Mouse (Mus musculus) urinary bladder, postnatal 4 days (tissue): ENCODE results near the gene Serpinb1b.
"Not testable (repeated sequence)": the region's sequence is repeated elsewhere in the genome, so short reads cannot be mapped to it uniquely, and the experiment has no call there.

Experiments
- DNase-seq, 2 experiments: peaks; one replicate each; pipeline ENCODE4 v3.0.0; 2021 to 2022; ENCODE audit warnings: low spot score in 2 of 2

Gene Serpinb1b

GRCm38 (mm10) chr13:33078056-33078705 is at the start of gene Serpinb1b:
Gene Serpinb1b, plus strand, starts transcription at chr13:33078575.
- DNase-seq = no peak

GRCm38 (mm10) chr13:33029478-33029877 is 48.9 kb upstream of the Serpinb1b start:
- DNase-seq = not testable (repeated sequence)

- DNase-seq = no peak
Observed at GRCm38 (mm10) chr13:33030281-33030680, 48.1 kb upstream of the Serpinb1b start.

GRCm38 (mm10) chr13:33035506-33035905 is 42.9 kb upstream of the Serpinb1b start:
- DNase-seq = no peak

GRCm38 (mm10) chr13:33043542-33043941 is 34.8 kb upstream of the Serpinb1b start:
- no peak for DNase-seq

- DNase-seq = no peak
Observed at GRCm38 (mm10) chr13:33047234-33047633, 31.1 kb upstream of the Serpinb1b start.

- no peak for DNase-seq
Observed at GRCm38 (mm10) chr13:33048187-33048586, 30.2 kb upstream of the Serpinb1b start.

- no peak for DNase-seq
Observed at GRCm38 (mm10) chr13:33051697-33052096, 26.7 kb upstream of the Serpinb1b start.

- no peak for DNase-seq
Observed at GRCm38 (mm10) chr13:33063048-33063447, 15.3 kb upstream of the Serpinb1b start.

GRCm38 (mm10) chr13:33067387-33067977 is 10.9 kb upstream of the Serpinb1b start:
- DNase-seq = no peak

- no peak for DNase-seq
Observed at GRCm38 (mm10) chr13:33068164-33068563, 10.2 kb upstream of the Serpinb1b start.

GRCm38 (mm10) chr13:33071776-33072175 is 6.6 kb upstream of the Serpinb1b start:
- DNase-seq = no peak

GRCm38 (mm10) chr13:33074029-33074428 is 4.3 kb upstream of the Serpinb1b start:
- peak in 1 of 2 experiments; percentile 24 for DNase-seq

GRCm38 (mm10) chr13:33076247-33076646 is 2.1 kb upstream of the Serpinb1b start:
- DNase-seq = no peak

GRCm38 (mm10) chr13:33077026-33077685 is 1.2 kb upstream of the Serpinb1b start:
- no peak for DNase-seq

- no peak for DNase-seq
Observed at GRCm38 (mm10) chr13:33079391-33079790, 1.0 kb downstream of the Serpinb1b start.

- no peak for DNase-seq
Observed at GRCm38 (mm10) chr13:33080356-33080755, 2.0 kb downstream of the Serpinb1b start.

- no peak for DNase-seq
Observed at GRCm38 (mm10) chr13:33083834-33084233, 5.5 kb downstream of the Serpinb1b start.

- DNase-seq = no peak
Observed at GRCm38 (mm10) chr13:33084975-33085694, 6.8 kb downstream of the Serpinb1b start.

GRCm38 (mm10) chr13:33085695-33086432 is 7.5 kb downstream of the Serpinb1b start:
- DNase-seq = no peak

- DNase-seq = no peak
Observed at GRCm38 (mm10) chr13:33089566-33089965, 11.2 kb downstream of the Serpinb1b start.

- DNase-seq = no peak
Observed at GRCm38 (mm10) chr13:33090546-33090945, 12.2 kb downstream of the Serpinb1b start.
